Mouse (Mus musculus) thymus, postnatal 25 days (tissue): ENCODE data around the gene Avpr1b.
A peak's percentile ranks its signal among the peaks of the same experiment; 100 is the strongest.

Experiments
- DNase-seq: peaks from one replicate; pipeline ENCODE4 v3.0.0; 2022

Gene Avpr1b

DNA sequence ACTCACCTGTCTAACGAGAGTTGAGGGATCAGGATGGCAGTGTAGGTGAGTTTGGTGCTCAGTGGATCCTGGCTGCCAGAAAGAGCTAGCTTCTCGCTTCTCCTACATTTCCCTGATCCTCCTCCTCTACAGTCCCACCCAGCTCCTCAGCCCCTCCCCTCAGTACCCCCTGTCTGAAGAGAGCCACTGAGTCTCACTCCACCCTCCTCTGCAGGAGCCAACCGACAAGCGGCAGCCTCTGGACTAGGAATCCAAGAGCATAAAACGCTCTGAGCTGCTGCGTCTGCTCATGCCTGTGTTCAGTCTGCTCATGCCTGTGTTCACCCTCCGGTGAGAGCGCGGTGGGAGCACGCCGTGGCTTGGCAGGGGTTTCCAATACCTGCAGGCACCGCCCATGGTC is at the start of gene Avpr1b:
Gene Avpr1b (plus strand): TSS at position 335 of the 400 bp plus-strand sequence.
- no peak for DNase-seq

DNA sequence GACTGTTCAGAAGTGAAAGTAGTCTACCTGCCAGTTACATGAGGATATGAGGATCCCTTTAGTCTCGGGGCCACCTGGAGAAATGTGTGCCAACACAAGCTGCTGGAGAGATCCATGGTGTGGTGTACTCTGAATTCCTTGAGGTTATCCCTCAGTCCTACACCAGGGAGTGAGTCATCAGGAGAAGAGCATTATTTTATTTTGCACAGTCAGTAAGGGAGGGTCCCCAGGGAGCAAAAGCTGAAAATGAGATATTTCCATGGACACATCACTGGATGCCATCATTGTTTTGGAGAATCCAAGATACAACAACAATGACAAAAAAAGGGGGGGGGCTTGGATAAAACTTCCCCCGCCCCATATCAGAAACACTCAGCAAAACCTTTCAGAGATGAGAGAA is 47.1 kb upstream of the Avpr1b start:
- no peak for DNase-seq

DNA sequence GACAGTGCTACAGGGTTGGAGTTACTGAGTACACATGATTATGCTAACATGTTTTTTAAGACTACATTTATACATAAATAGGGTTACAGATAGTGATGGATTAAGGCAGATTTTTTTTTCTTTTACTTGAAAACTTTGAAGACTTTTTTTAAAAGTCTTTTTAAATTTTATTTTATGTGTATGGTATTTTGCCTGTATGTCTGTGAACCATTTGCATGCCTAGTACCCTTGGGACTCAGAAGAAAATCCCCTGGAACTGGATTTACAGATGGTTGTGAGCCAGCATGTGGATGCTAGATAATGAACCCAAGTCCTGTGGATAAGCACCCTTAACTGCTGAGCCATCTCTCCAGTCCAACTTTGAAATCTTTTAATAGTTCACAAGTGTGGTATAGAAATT is 45.6 kb upstream of the Avpr1b start:
- DNase-seq: no peak

DNA sequence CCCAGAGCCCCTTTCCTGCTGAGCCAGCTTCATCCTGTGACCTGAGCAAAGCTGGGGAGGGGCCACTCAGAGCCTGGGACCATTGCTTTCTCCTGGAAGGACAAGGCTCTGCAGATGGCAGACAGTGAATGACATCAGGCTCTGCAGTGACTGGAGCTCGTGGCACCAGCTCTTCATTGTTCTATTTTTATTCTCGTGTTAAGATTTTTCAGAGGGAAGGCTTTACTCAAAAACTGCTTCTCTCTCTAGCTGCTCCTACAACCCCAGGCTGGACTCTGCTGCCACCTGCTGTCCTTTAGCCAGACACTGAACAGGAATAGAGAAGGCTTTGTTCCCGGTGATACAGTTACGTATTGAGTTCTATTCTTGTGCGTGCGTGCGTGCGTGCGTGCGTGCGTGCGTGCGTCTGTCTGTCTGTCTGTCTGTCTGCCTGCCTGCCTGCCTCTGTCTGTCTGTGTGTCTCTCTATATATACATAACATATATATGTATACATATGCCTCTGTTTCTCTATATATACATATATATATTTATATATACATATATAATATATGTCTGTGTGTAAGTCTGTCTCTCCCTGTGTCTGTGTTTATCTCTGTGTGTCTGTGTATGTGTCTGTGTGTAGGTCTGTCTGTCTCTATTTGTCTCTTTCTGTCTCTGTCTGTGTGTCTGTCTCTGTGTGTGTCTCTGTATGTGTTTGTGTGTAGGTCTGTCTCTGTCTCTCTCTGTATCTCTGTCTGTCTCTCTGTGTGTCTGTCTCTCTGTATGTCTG is 43.8 kb upstream of the Avpr1b start:
- peak; percentile 81 for DNase-seq

DNA sequence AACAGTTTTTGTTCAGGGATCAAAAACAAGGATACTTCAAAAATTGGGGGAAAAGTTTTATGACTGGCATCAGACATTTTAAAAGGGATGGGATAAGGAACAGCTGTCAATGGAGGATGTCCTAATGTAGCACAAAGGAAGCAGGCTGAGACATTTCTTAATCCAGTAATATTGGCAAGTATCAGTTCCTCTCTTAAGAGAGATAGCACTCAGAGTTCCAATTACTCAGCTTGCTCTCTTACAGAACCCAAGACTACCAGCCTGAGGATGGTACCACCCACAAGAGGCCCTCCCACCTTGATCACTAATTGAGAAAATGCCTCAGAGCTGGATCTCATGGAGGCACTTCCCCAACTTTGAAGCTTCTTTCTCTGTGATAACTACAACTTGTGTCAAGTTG is 38.5 kb upstream of the Avpr1b start:
- DNase-seq: no peak

DNA sequence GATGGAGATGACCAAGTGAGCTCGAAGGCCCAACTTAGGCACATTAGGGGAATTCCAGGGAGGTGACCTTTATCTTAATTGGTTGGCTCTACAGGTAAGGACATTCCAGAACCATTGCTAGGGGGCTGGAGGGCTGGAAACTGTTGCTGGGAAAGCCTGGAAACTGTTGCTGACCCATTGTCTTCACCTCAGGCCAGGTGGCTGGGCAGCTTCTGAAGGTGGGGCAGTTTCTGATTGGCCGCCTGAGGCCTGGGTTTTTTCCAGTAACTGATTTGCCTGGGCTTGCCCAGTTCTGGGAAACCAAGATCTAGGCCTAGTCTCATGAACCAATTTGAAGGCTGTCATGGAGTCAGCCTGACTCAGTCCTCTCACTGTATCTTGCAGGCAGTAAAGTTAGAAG is 37.0 kb upstream of the Avpr1b start:
- DNase-seq: no peak

DNA sequence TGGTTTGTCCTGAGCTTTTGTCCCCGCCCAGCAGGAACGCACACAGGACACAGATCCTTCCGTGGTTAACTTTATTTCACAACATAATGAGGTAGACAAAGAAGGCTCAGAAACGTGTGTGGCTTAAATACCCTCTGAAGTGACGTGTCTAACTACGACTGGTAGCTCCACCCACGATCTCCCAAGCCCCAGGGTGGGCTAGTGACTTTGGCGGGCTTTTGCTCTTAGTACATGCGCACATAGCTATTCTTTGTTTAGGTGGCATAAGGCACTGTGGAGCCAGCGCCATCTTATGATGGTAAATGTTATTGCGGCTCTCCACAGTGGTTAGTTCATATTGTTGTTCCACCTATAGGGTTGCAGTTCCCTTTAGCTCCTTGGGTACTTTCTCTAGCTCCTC is 33.0 kb upstream of the Avpr1b start:
- peak; percentile 73 for DNase-seq

GRCm38 (mm10) chr1:131569721-131570120 is 29.3 kb upstream of the Avpr1b start:
- no peak for DNase-seq

GRCm38 (mm10) chr1:131570391-131570790 is 28.6 kb upstream of the Avpr1b start:
- DNase-seq: no peak

DNA sequence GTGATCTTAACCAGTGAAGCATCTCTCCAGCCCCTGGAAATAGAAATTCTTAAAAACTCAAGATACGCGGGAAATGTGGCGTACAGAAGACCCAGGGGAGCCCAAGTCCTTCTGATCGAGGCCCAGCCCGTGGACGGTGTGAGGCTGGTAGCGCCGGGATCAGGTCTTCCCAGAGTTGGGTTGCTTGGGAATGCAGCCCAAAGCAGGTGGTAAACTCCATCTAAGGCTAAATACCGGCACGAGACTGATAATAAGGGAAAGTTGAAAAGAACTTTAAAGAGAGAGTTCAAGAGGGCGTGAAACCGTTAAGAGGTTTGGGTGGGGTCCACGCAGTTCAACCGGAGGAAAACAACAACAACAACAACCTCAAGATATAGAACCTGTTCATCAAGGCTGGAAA is 25.3 kb upstream of the Avpr1b start:
- DNase-seq: no peak

GRCm38 (mm10) chr1:131578943-131579680 is 19.9 kb upstream of the Avpr1b start:
- peak; percentile 6 for DNase-seq

DNA sequence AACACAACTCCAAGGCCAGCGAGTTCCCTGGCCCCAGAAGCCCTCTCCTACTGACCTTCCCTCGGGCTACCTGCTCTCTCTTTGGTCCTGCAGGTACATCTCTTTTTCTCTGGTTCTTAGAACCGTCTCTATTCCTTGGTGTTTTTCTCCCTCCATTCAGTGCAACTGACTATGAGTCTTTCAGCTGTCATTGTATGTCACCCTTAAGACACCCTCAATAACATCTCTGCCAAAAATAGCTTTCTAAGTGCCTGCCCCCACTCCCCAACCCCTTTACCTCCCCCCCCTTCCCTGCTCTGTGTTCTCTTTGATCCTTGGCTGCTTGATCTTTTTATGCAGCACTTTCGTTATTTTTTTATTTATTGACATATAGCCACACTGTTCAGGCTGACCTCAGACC is 18.6 kb upstream of the Avpr1b start:
- no peak for DNase-seq

DNA sequence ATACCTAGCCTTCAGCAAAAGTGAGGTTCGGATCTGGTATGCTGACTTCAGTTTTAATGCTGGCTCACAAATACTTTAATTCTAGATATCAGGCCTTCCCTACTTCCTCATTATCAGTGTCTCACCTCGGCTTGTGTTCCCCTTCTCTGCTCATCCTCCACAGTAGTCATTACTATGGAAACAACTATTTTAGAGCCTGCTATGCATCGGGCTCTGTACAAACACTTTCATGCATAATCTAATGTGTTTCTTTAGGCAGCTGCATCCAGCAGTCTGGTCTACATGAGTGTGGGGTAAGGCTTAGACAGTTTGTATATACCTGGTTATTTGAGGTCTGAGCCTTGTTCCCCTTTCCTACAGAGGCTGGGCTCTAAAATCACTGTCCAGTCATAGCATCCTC is 15.4 kb upstream of the Avpr1b start:
- DNase-seq: no peak

DNA sequence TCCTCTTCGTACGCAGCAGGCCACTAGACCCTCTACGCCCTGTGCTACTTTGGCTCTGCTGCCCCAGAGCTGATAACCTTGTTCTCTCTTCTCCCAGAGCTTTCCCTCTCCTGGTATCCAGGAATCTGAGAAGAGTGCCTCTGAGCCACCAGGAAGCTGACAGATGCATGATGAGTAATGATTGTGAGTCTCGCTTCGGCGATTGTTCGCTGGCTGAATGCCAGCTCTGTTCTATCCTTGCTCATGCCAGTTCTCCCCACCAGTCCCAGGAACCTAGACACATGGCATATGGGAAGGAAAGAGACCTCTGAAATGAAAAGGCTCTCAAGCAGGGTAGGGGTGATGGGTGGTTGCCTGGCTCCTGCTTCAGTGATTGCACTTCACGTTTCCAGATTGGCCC is 12.2 kb upstream of the Avpr1b start:
- DNase-seq: no peak

DNA sequence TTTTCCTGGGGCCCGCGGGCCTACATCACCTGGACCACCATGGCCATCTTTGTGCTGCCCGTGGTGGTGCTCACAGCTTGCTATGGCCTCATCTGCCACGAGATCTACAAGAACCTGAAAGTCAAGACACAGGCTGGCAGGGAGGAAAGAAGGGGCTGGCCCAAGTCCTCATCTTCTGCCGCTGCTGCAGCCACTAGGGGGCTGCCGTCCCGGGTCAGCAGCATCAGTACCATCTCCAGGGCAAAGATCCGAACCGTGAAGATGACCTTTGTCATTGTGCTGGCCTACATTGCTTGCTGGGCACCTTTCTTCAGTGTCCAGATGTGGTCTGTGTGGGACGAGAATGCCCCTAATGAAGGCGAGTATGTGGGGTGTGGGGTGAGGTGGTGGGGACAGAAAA is 1.3 kb downstream of the Avpr1b start:
- DNase-seq: peak; percentile 18

GRCm38 (mm10) chr1:131606719-131607118 is 7.7 kb downstream of the Avpr1b start:
- DNase-seq: no peak

DNA sequence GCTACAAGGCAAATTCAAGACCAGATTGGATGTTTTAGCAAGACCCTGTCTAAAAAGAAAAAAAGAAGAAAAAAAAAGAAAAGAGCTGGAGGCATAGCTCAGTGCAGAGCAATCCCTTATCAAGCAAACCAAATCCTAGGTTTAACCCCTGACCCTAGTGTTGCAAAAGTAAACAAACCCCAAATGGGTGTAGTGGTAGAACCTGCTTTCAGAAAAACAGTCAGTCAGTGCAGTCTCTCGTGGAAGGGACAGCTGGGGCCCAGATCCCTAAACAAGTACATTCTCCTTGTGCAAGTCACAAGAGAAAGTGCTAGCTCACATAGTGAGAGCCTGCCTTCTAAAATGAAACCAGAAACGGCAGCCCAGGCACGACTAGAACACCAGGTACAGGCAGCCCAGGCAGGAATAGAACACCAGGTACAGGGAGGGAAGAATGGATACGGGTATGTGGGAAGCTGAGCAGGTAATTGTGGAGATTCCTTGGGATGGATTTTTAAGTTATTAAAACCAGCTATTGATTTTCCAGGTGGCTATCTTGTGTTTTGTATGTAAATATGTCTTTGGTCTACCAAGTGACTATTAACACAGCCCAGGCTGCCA is 13.6 kb downstream of the Avpr1b start:
- DNase-seq: no peak

- DNase-seq: peak; percentile 84
These were observed 14.5 kb downstream of the Avpr1b start for GRCm38 (mm10) chr1:131613361-131614133.

DNA sequence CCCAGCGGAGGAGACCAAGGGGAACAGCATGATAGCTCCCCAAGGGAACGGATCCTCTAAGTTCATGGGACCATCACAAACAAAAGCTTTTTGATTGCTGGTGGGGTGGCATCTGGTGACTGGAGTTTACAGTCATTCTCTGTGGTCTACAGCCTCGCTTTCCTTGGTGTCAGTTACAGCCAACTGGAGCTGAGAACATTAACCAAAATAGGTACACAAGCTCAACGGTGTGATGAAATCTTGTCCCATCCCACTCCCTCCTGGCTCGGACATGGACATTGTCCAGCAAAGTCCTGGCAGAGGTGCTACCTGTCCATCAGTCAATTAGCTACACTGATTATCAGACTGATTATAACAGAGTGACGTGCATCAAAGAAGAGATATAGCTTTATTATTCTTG is 15.6 kb downstream of the Avpr1b start:
- no peak for DNase-seq

DNA sequence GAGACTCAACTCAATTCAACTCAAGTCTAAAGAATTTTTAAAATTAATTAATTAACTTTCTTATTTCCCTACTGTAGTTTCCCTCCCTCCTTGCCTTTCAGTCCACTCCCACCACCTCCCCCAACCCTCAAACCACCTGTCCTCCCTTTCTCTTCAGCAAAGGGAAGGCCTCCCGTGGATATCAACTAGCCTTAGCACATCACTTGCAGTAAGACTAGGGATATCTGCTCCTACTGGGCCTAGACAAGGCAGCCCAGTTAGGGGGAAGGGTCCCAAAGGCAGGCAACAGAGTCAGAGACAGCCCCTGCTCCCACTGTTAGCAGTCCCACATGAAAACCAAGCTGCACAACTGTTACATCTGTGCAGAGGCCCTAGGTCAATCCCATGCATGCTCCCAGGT is 17.1 kb downstream of the Avpr1b start:
- no peak for DNase-seq

- no peak for DNase-seq
These were observed 17.6 kb downstream of the Avpr1b start for GRCm38 (mm10) chr1:131616546-131617220.

- peak; percentile 18 for DNase-seq
These were observed 19.5 kb downstream of the Avpr1b start for GRCm38 (mm10) chr1:131618576-131618975.

DNA sequence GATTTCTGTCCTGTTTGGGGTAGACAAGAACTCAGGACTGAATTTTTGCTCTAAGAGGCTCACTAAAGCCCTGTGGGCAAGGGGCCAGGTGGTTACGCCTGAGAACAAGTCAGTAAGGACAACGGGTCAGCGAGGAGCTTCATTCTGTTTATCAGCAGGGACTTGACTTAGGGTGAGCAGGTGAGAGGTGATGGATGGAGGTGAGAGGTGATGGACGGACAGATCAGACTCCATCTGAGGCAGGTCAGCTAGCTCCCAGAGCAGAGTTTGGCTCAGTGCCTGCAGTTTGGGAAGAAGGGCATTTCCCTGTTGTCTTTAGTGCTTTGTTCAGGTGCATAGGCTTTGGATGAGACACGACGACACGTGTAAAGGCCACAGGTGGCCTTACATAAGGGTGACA is 20.3 kb downstream of the Avpr1b start:
- DNase-seq: no peak
